Mouse (Mus musculus) limb, embryonic 14.5 days (tissue): ENCODE measurements around the gene Gm5930. TPM values are rescaled to one million over a fixed set of nuclear protein-coding genes. Genes with fewer than 3 reads are reported as not detected.

Experiments
- polyA plus RNA-seq, 2 experiments: library from polyadenylated mRNA; depleted of rRNA in 1 of 2; stranded (reverse) in 1 of 2; unstranded in 1 of 2; fragments of >200 nt; fragmentation: Nextera tagmentation in 1 of 2; extraction: Ambion mirVana in 1 of 2; gene quantifications; 2 replicates each; pipeline versions ENCODE4 v1.2.1 to v1.2.3; 2012 to 2014

Gene Gm5930
- polyA plus RNA-seq, 2 experiments = not detected

Other genes with a start within 250 kb of the Gm5930 start
- gene Ear2, start 235.9 kb downstream of the Gm5930 start, polyA plus RNA-seq (2012; rRNA removed) = 0.77 and 0.86 TPM in 2 replicates
- not detected in 2 replicates for gene Ear2, start 235.9 kb downstream of the Gm5930 start, polyA plus RNA-seq (2014; fragmentation: Nextera tagmentation; extraction: Ambion mirVana)
- gene Gm3327, start 214.7 kb downstream of the Gm5930 start, polyA plus RNA-seq (2012; rRNA removed) = not detected in 2 replicates
- not detected in 2 replicates for gene Gm3327, start 214.7 kb downstream of the Gm5930 start, polyA plus RNA-seq (2014; fragmentation: Nextera tagmentation; extraction: Ambion mirVana)
- not detected in 2 replicates for gene Gm8212, start 140.9 kb downstream of the Gm5930 start, polyA plus RNA-seq (2012; rRNA removed)
- not detected in 2 replicates for gene Gm8212, start 140.9 kb downstream of the Gm5930 start, polyA plus RNA-seq (2014; fragmentation: Nextera tagmentation; extraction: Ambion mirVana)
- not detected in 2 replicates for gene 4930503E14Rik, start 125.3 kb downstream of the Gm5930 start, polyA plus RNA-seq (2012; rRNA removed)
- not detected in 2 replicates for gene 4930503E14Rik, start 125.3 kb downstream of the Gm5930 start, polyA plus RNA-seq (2014; fragmentation: Nextera tagmentation; extraction: Ambion mirVana)
- not detected in 2 replicates for gene Gm8220, start 53.0 kb downstream of the Gm5930 start, polyA plus RNA-seq (2012; rRNA removed)
- gene Gm8220, start 53.0 kb downstream of the Gm5930 start, polyA plus RNA-seq (2014; fragmentation: Nextera tagmentation; extraction: Ambion mirVana) = not detected in 2 replicates
- not detected in 2 replicates for gene Gm8229, start 26.8 kb upstream of the Gm5930 start, polyA plus RNA-seq (2012; rRNA removed)
- gene Gm8229, start 26.8 kb upstream of the Gm5930 start, polyA plus RNA-seq (2014; fragmentation: Nextera tagmentation; extraction: Ambion mirVana) = not detected in 2 replicates
- not detected in 2 replicates for gene Gm3371, start 72.1 kb upstream of the Gm5930 start, polyA plus RNA-seq (2012; rRNA removed)
- gene Gm3371, start 72.1 kb upstream of the Gm5930 start, polyA plus RNA-seq (2014; fragmentation: Nextera tagmentation; extraction: Ambion mirVana) = not detected in 2 replicates
- not detected in 2 replicates for gene Gm8232, start 95.1 kb upstream of the Gm5930 start, polyA plus RNA-seq (2012; rRNA removed)
- gene Gm8232, start 95.1 kb upstream of the Gm5930 start, polyA plus RNA-seq (2014; fragmentation: Nextera tagmentation; extraction: Ambion mirVana) = not detected in 2 replicates
- gene BC061237, start 153.9 kb upstream of the Gm5930 start, polyA plus RNA-seq (2012; rRNA removed) = not detected in 2 replicates
- not detected in 2 replicates for gene BC061237, start 153.9 kb upstream of the Gm5930 start, polyA plus RNA-seq (2014; fragmentation: Nextera tagmentation; extraction: Ambion mirVana)
- gene Gm17093, start 179.7 kb upstream of the Gm5930 start, polyA plus RNA-seq (2012; rRNA removed) = not detected in 2 replicates
- gene Gm17093, start 179.7 kb upstream of the Gm5930 start, polyA plus RNA-seq (2014; fragmentation: Nextera tagmentation; extraction: Ambion mirVana) = not detected in 2 replicates
- gene Gm8247, start 244.6 kb upstream of the Gm5930 start, polyA plus RNA-seq (2012; rRNA removed) = not detected in 2 replicates
- not detected in 2 replicates for gene Gm8247, start 244.6 kb upstream of the Gm5930 start, polyA plus RNA-seq (2014; fragmentation: Nextera tagmentation; extraction: Ambion mirVana)